Mouse (Mus musculus) CH12.LX (cell line): ENCODE results near the gene Olfr1443. TPM values are rescaled to one million over a fixed set of nuclear protein-coding genes. Genes with fewer than 3 reads are reported as not detected.
A peak's percentile ranks its signal among the peaks of the same experiment; 100 is the strongest.
"Not testable (repeated sequence)": the region's sequence is repeated elsewhere in the genome, so short reads cannot be mapped to it uniquely, and the experiment has no call there.

Experiments
- DNase-seq: peaks from one replicate; pipeline ENCODE4 v3.0.0-alpha.2; 2013; ENCODE audit errors: extremely low read depth
- H3K27ac ChIP-seq: 2 replicates; pipeline ENCODE4 v1.5.1; 2012; ENCODE audit warnings: low read depth, mild to moderate bottlenecking, control low read depth, moderate library complexity; ENCODE audit not compliant: insufficient read depth
- H3K27me3 ChIP-seq: replicated peaks from 2 replicates; pipeline ENCODE3; 2012; ENCODE audit warnings: inconsistent platforms
- H3K36me3 ChIP-seq, 2 experiments: replicated peaks in 1 of 2; 2 replicates each; pipeline versions ENCODE3 to v1.6.1; 2012; ENCODE audit warnings: inconsistent platforms in 1 of 2, low read length in 1 of 2, mild to moderate bottlenecking in 1 of 2, mixed read lengths in 1 of 2, moderate library complexity in 1 of 2; ENCODE audit not compliant: control insufficient read depth in 1 of 2, insufficient read depth in 1 of 2
- H3K4me1 ChIP-seq, 2 experiments: 2 replicates each; pipeline ENCODE4 v1.6.1; 2012; ENCODE audit warnings: inconsistent platforms in 1 of 2, moderate library complexity in 1 of 2; ENCODE audit not compliant: insufficient read depth in 2 of 2, control insufficient read depth in 1 of 2
- H3K4me2 ChIP-seq: 2 replicates; pipeline ENCODE4 v1.6.1; 2012; ENCODE audit warnings: low read depth, mild to moderate bottlenecking, control low read depth; ENCODE audit not compliant: poor library complexity, insufficient read depth, severe bottlenecking
- H3K4me3 ChIP-seq, 3 experiments: fragments of 150-350 bp in 1 of 3; sonication (generic) in 1 of 3; replicated peaks in 1 of 3; 2 replicates each; pipeline versions ENCODE3 to v1.5.1; 2011 to 2012; ENCODE audit warnings: low read depth in 2 of 3, low read length in 2 of 3, mild to moderate bottlenecking in 2 of 3, moderate library complexity in 2 of 3, control low read depth in 1 of 3, improper control_type of control experiment in 1 of 3, inconsistent platforms in 1 of 3, mixed read lengths in 1 of 3; ENCODE audit not compliant: poor library complexity in 1 of 3
- H3K79me2 ChIP-seq: replicated peaks from 2 replicates; pipeline ENCODE4 v1.6.1; 2012; ENCODE audit warnings: mild to moderate bottlenecking, moderate library complexity; ENCODE audit not compliant: control insufficient read depth, poor library complexity, insufficient read depth, severe bottlenecking; ENCODE audit errors: extremely low read depth
- H3K9ac ChIP-seq: 2 replicates; pipeline ENCODE4 v1.6.1; 2012; ENCODE audit warnings: low read depth, mild to moderate bottlenecking, control low read depth, moderate library complexity; ENCODE audit not compliant: insufficient read depth
- H3K9me3 ChIP-seq: replicated peaks from 2 replicates; pipeline ENCODE3; 2012; ENCODE audit warnings: low read length, inconsistent platforms, mixed read lengths
- BHLHE40 ChIP-seq: IDR thresholded peaks from 2 replicates; pipeline ENCODE4 v1.6.1; 2011; ENCODE audit warnings: mild to moderate bottlenecking, low read depth, low read length, improper control_type of control experiment
- CHD1 ChIP-seq: IDR thresholded peaks from 2 replicates; pipeline ENCODE4 v1.6.1; 2012; ENCODE audit warnings: low read depth, low read length, improper control_type of control experiment, inconsistent platforms
- CTCF ChIP-seq, 2 experiments: IDR thresholded peaks in 1 of 2; conservative IDR thresholded peaks in 1 of 2; 2 replicates each; pipeline ENCODE4 v1.5.1; 2011 to 2012; ENCODE audit warnings: low read depth in 2 of 2, low read length in 2 of 2, improper control_type of control experiment in 1 of 2, inconsistent platforms in 1 of 2, mild to moderate bottlenecking in 1 of 2, moderate library complexity in 1 of 2
- ETS1 ChIP-seq: conservative IDR thresholded peaks from 2 replicates; pipeline ENCODE4 v1.6.1; 2012; ENCODE audit warnings: low read depth, mild to moderate bottlenecking, inconsistent platforms, low read length, improper control_type of control experiment, moderate library complexity
- GABPA ChIP-seq: IDR thresholded peaks from 2 replicates; pipeline ENCODE4 v1.6.1; 2012; ENCODE audit warnings: low read depth, low read length, improper control_type of control experiment, inconsistent platforms; ENCODE audit not compliant: insufficient replicate concordance
- IRF4 ChIP-seq: IDR thresholded peaks from 2 replicates; pipeline ENCODE4 v1.6.1; 2014; ENCODE audit warnings: low read depth, mild to moderate bottlenecking, inconsistent platforms, low read length, improper control_type of control experiment
- KAT2A ChIP-seq: IDR thresholded peaks from 2 replicates; pipeline ENCODE4 v1.6.1; 2012; ENCODE audit warnings: low read length, improper control_type of control experiment, inconsistent platforms; ENCODE audit not compliant: insufficient replicate concordance
- NRF1 ChIP-seq: IDR thresholded peaks from 2 replicates; pipeline ENCODE4 v1.6.1; 2014; ENCODE audit warnings: low read depth, mild to moderate bottlenecking, inconsistent platforms, low read length, improper control_type of control experiment, moderate library complexity
- PAX5 ChIP-seq: IDR thresholded peaks from 2 replicates; pipeline ENCODE4 v1.6.1; 2012; ENCODE audit warnings: low read length, inconsistent platforms, mixed read lengths
- POLR2A ChIP-seq: IDR thresholded peaks from 2 replicates; pipeline ENCODE4 v1.6.1; 2011; ENCODE audit warnings: low read depth, mild to moderate bottlenecking, improper control_type of control experiment, low read length
- RAD21 ChIP-seq: IDR thresholded peaks from 2 replicates; pipeline ENCODE4 v1.6.1; 2011; ENCODE audit warnings: low read depth, mild to moderate bottlenecking, low read length, improper control_type of control experiment, moderate library complexity
- RCOR1 ChIP-seq: conservative IDR thresholded peaks from 2 replicates; pipeline ENCODE4 v1.6.1; 2012; ENCODE audit warnings: low read depth, mild to moderate bottlenecking, inconsistent platforms, low read length, improper control_type of control experiment
- SMC3 ChIP-seq: IDR thresholded peaks from 2 replicates; pipeline ENCODE4 v1.6.1; 2011; ENCODE audit warnings: low read depth, low read length, improper control_type of control experiment
- TCF12 ChIP-seq: IDR thresholded peaks from 2 replicates; pipeline ENCODE4 v1.6.1; 2014; ENCODE audit warnings: low read depth, mild to moderate bottlenecking, inconsistent platforms, low read length, improper control_type of control experiment
- USF2 ChIP-seq: conservative IDR thresholded peaks from 2 replicates; pipeline ENCODE4 v1.6.1; 2011; ENCODE audit warnings: low read depth, low read length, improper control_type of control experiment
- ZC3H11A ChIP-seq: IDR thresholded peaks from 2 replicates; pipeline ENCODE4 v1.6.1; 2012; ENCODE audit warnings: low read depth, mild to moderate bottlenecking, inconsistent platforms, low read length, improper control_type of control experiment
- ZNF384 ChIP-seq: IDR thresholded peaks from 2 replicates; pipeline ENCODE4 v1.6.1; 2012; ENCODE audit warnings: low read depth, low read length, improper control_type of control experiment, inconsistent platforms
- dilution Hi-C: fragments of 300-500 bp; cut with MboI; formaldehyde crosslinking; loops from 2 replicates; pipeline ENCODE4 v1.14.3; 2020; ENCODE audit warnings: low sequenced_read_pairs; ENCODE audit not compliant: extremely low pct_unique_long_range_greater_than_20kb, extremely low pct_ligation_motif_present
- in situ Hi-C: fragments of 300-500 bp; cut with MboI; formaldehyde crosslinking; loops from 3 replicates; pipeline ENCODE4 v1.14.3; 2019; ENCODE audit warnings: low sequenced_read_pairs, low pct_ligation_motif_present, low pct_unique_long_range_greater_than_20kb, mixed read lengths
- polyA plus RNA-seq: library from polyadenylated mRNA; unstranded; fragments of >175 nt; gene quantifications from 2 replicates; pipeline ENCODE4 v1.2.1, GENCODE M21; 2012; ENCODE audit warnings: low read depth; ENCODE audit not compliant: insufficient read length
- total RNA-seq, 2 experiments: library from RNA; depleted of rRNA; stranded (reverse); fragments of 300-350 nt in 1 of 2; fragments of >200 nt in 1 of 2; gene quantifications; 2 replicates each; pipeline ENCODE4 v1.2.3; 2012 to 2014

Olfr1443 gene
- total and polyA plus RNA-seq, 3 experiments = not detected

- H3K4me3 ChIP-seq, H3K79me2 ChIP-seq, H3K9me3 ChIP-seq, in situ Hi-C loops, H3K27ac ChIP-seq, H3K4me2 ChIP-seq, DNase-seq, H3K9ac ChIP-seq, dilution Hi-C loops, H3K36me3 ChIP-seq, H3K4me1 ChIP-seq, H3K27me3 ChIP-seq: not testable (repeated sequence)
These were observed 43.7 kb downstream of the Olfr1443 start for GRCm38 (mm10) chr19:12721596-12721995.

- Histone ChIP-seq H3K4me1 (no peaks in the 10 kb centered on the region), H3K27me3 (no peaks in the 10 kb centered on the region), H3K79me2 (no peaks in the 10 kb centered on the region), H3K27ac (no peak overlapping the region), H3K4me3 (no peak overlapping the region), H3K9me3 (no peaks in the 10 kb centered on the region), H3K4me2 (no peak overlapping the region), H3K9ac (no peak overlapping the region), H3K36me3 (no peaks in the 10 kb centered on the region)
- dilution Hi-C loops = no loop called here
- peak; percentile 43 for DNase-seq
- TF ChIP-seq SMC3 (peak; percentile 72), BHLHE40 (no peak), RCOR1 (no peak), POLR2A (no peak), RAD21 (peak; percentile 44), IRF4 (no peak), PAX5 (no peak), CHD1 (no peak), ZC3H11A (no peak), CTCF (conservative IDR thresholded peaks at IDR 0.05 in 1 of 2, IDR thresholded peaks at IDR 0.05 in 1 of 2; ENCODE audit: low read depth in 2 of 2, low read length in 2 of 2) (peak; percentile 25 to 72; a peak in 3 of 4 replicates), ETS1 (no peak), NRF1 (no peak), ZNF384 (peak; percentile 97), USF2 (no peak), TCF12 (no peak), GABPA (no peak)
- in situ Hi-C loops = no loop called here
These were observed 44.4 kb downstream of the Olfr1443 start for GRCm38 (mm10) chr19:12722308-12722707.

DNA sequence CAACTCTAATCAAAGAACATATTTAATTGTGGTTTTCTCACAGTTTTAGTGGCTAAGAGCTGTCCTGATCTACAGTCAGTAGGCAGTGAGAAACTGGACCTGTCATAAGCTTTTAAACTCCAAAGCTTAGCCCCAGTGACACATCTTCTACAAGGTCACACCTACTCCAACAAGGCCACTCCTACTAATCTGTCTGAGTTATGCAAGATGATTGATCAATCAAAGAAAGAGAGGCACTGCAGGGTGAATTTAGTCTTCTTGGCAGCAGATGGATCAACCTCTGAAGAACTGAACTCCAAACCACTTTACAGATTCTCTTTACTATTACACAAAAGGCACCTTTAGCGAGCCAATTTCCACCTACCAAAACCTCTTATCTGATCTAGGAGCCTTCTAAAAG, 47.9 kb downstream of the Olfr1443 start:
- DNase-seq = no peak
- Histone ChIP-seq H3K27ac (no peak overlapping the region), H3K9me3 (no peaks in the 10 kb centered on the region), H3K4me1 (0 out of 4 replicates have a peak, but pooled peaks cover 0 to 3% of the 10 kb centered on the region in 2 experiments), H3K4me3 (no peak overlapping the region), H3K79me2 (no peaks in the 10 kb centered on the region), H3K9ac (no peak overlapping the region)
- TF ChIP-seq KAT2A = no peak
- TF ChIP-seq, all 38 proteins: peak for 0
- Histone ChIP-seq H3K36me3 (no peaks in the 10 kb centered on the region), H3K27me3 (no peaks in the 10 kb centered on the region), H3K4me2 (no peak overlapping the region)
- dilution Hi-C loops (no loop called here), in situ Hi-C loops (no loop called here)
